Mouse (Mus musculus) erythroblast, embryonic 14.5 days (primary cell): ENCODE results near the gene Tatdn3.

Experiments
- GATA1 ChIP-seq: IDR thresholded peaks from 2 replicates; pipeline ENCODE4 v1.6.1; 2012; ENCODE audit warnings: low read length, inconsistent platforms, mixed read lengths
- TAL1 ChIP-seq: IDR thresholded peaks from 3 replicates; pipeline ENCODE4 v1.6.1; 2012; ENCODE audit warnings: low read length, inconsistent platforms, mixed read lengths

DNA sequence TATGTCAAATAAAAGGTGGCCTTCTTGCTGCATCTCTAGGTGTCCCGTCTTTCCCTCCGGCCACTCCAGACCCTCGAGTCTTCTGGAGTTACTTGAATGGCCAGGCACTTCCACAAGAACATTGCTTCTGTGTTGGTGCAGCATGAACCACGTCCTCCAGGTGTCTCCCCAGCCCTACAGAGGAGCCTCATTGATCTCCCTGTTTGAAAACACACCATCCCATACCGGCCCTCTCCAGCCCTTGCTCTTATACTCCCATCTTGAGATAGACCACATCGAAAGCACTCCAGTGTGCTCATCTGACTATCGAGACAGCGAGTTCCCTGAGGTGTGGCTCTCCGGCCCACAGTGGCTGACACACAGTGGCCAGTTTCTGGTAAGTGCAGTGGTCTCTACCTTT is 32.3 kb upstream of the Tatdn3 start:
- TF ChIP-seq GATA1 (no peak), TAL1 (no peak)
